Mouse (Mus musculus) forebrain, embryonic 14.5 days (tissue): ENCODE measurements around the gene Gpr27. TPM values are rescaled to one million over a fixed set of nuclear protein-coding genes. Genes with fewer than 3 reads are reported as not detected.

Experiments used
- ATAC-seq: fragments of 200-750 bp; cut with Nextera tagmentation; 2 replicates; pipeline ENCODE4 v1.8.0; 2017; ENCODE audit warnings: mild to moderate bottlenecking, moderate library complexity
- DNase-seq: peaks from one replicate; pipeline ENCODE4 v3.0.0-alpha.2; 2015; ENCODE audit warnings: low spot score
- H3K27ac ChIP-seq: fragments of 300-500 bp; sonication (generic); 2 replicates; pipeline ENCODE4 v1.5.1; 2014; ENCODE audit warnings: low read depth, mild to moderate bottlenecking, control low read depth, low read length, moderate library complexity
- H3K27me3 ChIP-seq: fragments of 300-500 bp; sonication (generic); replicated peaks from 2 replicates; pipeline ENCODE4 v1.6.1; 2014; ENCODE audit warnings: low read length, control low read depth, mixed read lengths; ENCODE audit not compliant: control insufficient read depth, insufficient read depth
- H3K36me3 ChIP-seq: fragments of 300-500 bp; sonication (generic); 2 replicates; pipeline ENCODE4 v1.6.1; 2014; ENCODE audit warnings: low read length, control low read depth; ENCODE audit not compliant: control insufficient read depth, insufficient read depth
- H3K4me1 ChIP-seq: fragments of 300-500 bp; sonication (generic); 2 replicates; pipeline ENCODE4 v1.6.1; 2014; ENCODE audit warnings: antibody characterized with exemption, low read length, control low read depth; ENCODE audit not compliant: control insufficient read depth, insufficient read depth
- H3K4me2 ChIP-seq: fragments of 300-500 bp; sonication (generic); 2 replicates; pipeline ENCODE4 v1.6.1; 2014; ENCODE audit warnings: mild to moderate bottlenecking, control low read depth, low read length
- H3K4me3 ChIP-seq: fragments of 300-500 bp; sonication (generic); 2 replicates; pipeline ENCODE4 v1.5.1; 2014; ENCODE audit warnings: low read depth, low read length, control low read depth
- H3K9ac ChIP-seq: fragments of 300-500 bp; sonication (generic); 2 replicates; pipeline ENCODE4 v1.6.1; 2014; ENCODE audit warnings: mild to moderate bottlenecking, low read length, control low read depth, moderate library complexity
- H3K9me3 ChIP-seq: fragments of 300-500 bp; sonication (generic); replicated peaks from 2 replicates; pipeline ENCODE4 v1.6.1; 2016; ENCODE audit warnings: low read length, control low read depth, mixed read lengths; ENCODE audit not compliant: control insufficient read depth
- WGBS: fragments of 180-500 bp; shearing (Covaris S2); extraction: QIAGEN DNeasy Blood & Tissue Kit; methylation state at CpG from one replicate; pipeline ENCODE4 v1.1.7; 2014; 5-methylcytosine and 5-hydroxymethylcytosine counted together
- polyA plus RNA-seq: library from polyadenylated mRNA; unstranded; fragments of >200 nt; fragmentation: Nextera tagmentation; extraction: Ambion mirVana; gene quantifications from 2 replicates; pipeline ENCODE4 v1.2.1, GENCODE M21; 2014

Gpr27 gene
- polyA plus RNA-seq, 1 experiment from 2014 or later, result 14.7 TPM

DNA sequence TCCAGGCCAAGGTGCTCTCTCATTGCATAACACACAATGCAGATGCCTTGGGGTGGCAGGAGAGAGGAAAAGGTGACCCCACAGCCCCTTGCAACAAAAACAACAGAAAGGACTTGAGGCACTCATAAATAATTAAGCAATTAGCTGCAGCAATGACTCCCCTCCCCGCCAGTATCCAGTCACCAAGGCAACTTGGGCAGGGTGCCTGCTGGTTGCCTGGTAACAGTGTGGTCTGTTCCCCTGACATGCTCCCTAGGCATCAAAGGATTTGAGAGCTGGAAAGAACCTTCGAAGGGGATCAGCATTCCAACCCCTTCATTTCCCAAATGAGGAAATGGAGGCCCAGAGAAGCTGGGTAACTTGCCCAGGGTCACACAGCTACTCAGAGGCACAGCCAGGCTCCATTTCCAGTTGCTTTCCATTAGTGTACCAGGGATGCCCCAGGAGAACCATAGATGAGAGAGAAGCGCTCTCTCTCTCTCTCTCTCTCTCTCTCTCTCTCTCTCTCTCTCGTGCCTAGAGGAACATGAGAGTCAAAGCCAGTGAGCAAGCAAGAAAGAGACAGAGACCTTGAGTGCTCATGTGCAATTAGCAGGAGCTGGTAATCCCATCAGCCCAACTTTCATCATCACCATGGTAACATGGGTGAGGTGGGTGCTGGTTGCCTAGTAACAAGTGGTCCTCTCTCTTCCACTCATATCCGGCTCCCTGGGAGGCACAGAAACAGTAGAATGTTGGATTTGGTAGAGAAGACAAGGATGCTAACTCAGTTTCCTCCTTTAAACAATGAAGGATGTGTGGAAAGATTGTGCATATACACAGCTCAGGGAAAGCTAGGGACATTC lies 22.8 kb upstream of the Gpr27 start:
- Histone ChIP-seq H3K4me3 (0 out of 2 replicates have a peak overlapping the region, but pooled peaks have one; percentile 6), H3K27me3 (no peaks in the 10 kb centered on the region), H3K4me1 (peaks cover 39% of the 10 kb centered on the region), H3K9me3 (no peaks in the 10 kb centered on the region), H3K4me2 (peak overlapping the region; percentile 39), H3K9ac (peak overlapping the region; percentile 26; the same call in 1 of the 2 replicates), H3K36me3 (no peaks in the 10 kb centered on the region), H3K27ac (peak overlapping the region; percentile 84)
- DNase-seq (peak; percentile 97), ATAC-seq (peak; percentile 87)
- WGBS, result 13% methylated on average over 5 of the region's 5 CpGs

- Histone ChIP-seq H3K27me3 (no peaks in the 10 kb centered on the region), H3K4me2 (no peak overlapping the region), H3K36me3 (no peaks in the 10 kb centered on the region), H3K9me3 (no peaks in the 10 kb centered on the region), H3K9ac (no peak overlapping the region), H3K4me3 (no peak overlapping the region), H3K27ac (peak overlapping the region; percentile 84), H3K4me1 (peaks cover 39% of the 10 kb centered on the region)
- 33% methylated on average over 7 of the region's 7 CpGs for WGBS
- ATAC-seq (peak; percentile 35; the same call in 1 of the 2 replicates), DNase-seq (peak; percentile 86)
Observed at GRCm38 (mm10) chr6:99670481-99671119, 21.9 kb upstream of the Gpr27 start.

- H3K36me3 ChIP-seq, result no peaks in the 10 kb centered on the region
Observed at GRCm38 (mm10) chr6:99671768-99672167, 20.7 kb upstream of the Gpr27 start.

GRCm38 (mm10) chr6:99674482-99674881 lies 18.0 kb upstream of the Gpr27 start:
- H3K4me2 ChIP-seq, result no peak overlapping the region
- H3K36me3 ChIP-seq, result no peaks in the 10 kb centered on the region
- H3K4me3 ChIP-seq, result no peak overlapping the region
- H3K27me3 ChIP-seq, result no peaks in the 10 kb centered on the region
- no peak overlapping the region for H3K27ac ChIP-seq
- ATAC-seq (no peak), DNase-seq (peak; percentile 64)
- no peak overlapping the region for H3K9ac ChIP-seq
- WGBS, result 42% methylated on average over 4 of the region's 4 CpGs
- H3K9me3 ChIP-seq, result no peaks in the 10 kb centered on the region
- peaks cover 25% of the 10 kb centered on the region for H3K4me1 ChIP-seq

More at GRCm38 (mm10) chr6:99671768-99672167, 20.7 kb upstream of the Gpr27 start:
- H3K27ac ChIP-seq, result no peak overlapping the region
- ATAC-seq (no peak), DNase-seq (no peak)
- no peak overlapping the region for H3K9ac ChIP-seq
- no peaks in the 10 kb centered on the region for H3K9me3 ChIP-seq
- WGBS, result 52% methylated on average over 3 of the region's 3 CpGs
- H3K4me3 ChIP-seq, result no peak overlapping the region
- H3K27me3 ChIP-seq, result no peaks in the 10 kb centered on the region
- H3K4me1 ChIP-seq, result peaks cover 38% of the 10 kb centered on the region
- H3K4me2 ChIP-seq, result no peak overlapping the region

DNA sequence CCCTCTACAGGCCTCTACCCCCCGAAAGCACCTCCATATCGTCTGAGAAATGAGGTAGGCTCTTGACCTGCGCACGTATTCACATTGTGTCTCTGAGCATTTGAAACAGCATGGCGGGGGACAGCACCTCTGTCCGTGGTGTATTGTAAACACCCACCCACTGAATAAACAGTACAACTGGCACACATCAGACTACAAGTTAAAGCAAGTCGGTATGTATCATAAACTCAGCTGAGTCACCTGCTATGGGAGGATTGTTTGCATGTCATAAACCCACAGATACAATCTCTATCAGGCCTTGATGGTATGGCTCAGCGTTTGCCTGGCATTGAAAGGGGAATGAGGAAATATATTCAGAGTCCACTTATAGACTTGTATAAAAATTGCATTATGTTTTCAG lies 15.2 kb upstream of the Gpr27 start:
- H3K36me3 ChIP-seq, result no peaks in the 10 kb centered on the region
- 93% methylated on average over 8 of the region's 8 CpGs for WGBS
- peaks cover 8% of the 10 kb centered on the region; the same call in 1 of the 2 replicates for H3K4me1 ChIP-seq
- H3K4me2 ChIP-seq, result no peak overlapping the region
- H3K9ac ChIP-seq, result no peak overlapping the region
- H3K27ac ChIP-seq, result no peak overlapping the region
- no peak for ATAC-seq
- no peaks in the 10 kb centered on the region for H3K9me3 ChIP-seq
- no peak for DNase-seq
- no peaks in the 10 kb centered on the region for H3K27me3 ChIP-seq
- H3K4me3 ChIP-seq, result no peak overlapping the region

- DNase-seq (peak; percentile 58), ATAC-seq (peak; percentile 75)
- H3K36me3 ChIP-seq, result no peaks in the 10 kb centered on the region
- H3K4me2 ChIP-seq, result no peak overlapping the region
- no peaks in the 10 kb centered on the region for H3K9me3 ChIP-seq
- peak overlapping the region; percentile 21; the same call in 1 of the 2 replicates for H3K27ac ChIP-seq
- no peak overlapping the region for H3K9ac ChIP-seq
- H3K4me3 ChIP-seq, result no peak overlapping the region
- 47% methylated on average over 11 of the region's 11 CpGs for WGBS
- no peaks in the 10 kb centered on the region for H3K27me3 ChIP-seq
- H3K4me1 ChIP-seq, result peaks cover 8% of the 10 kb centered on the region; the same call in 1 of the 2 replicates
Observed at GRCm38 (mm10) chr6:99678108-99678507, 14.4 kb upstream of the Gpr27 start.

- no peaks in the 10 kb centered on the region for H3K4me1 ChIP-seq
- no peak for DNase-seq
- H3K9me3 ChIP-seq, result peaks cover 4% of the 10 kb centered on the region; the same call in 1 of the 2 replicates
- no peaks in the 10 kb centered on the region for H3K27me3 ChIP-seq
- no peak overlapping the region for H3K4me3 ChIP-seq
- WGBS, result 87% methylated on average over 5 of the region's 5 CpGs
- no peak overlapping the region for H3K4me2 ChIP-seq
- H3K9ac ChIP-seq, result no peak overlapping the region
- no peaks in the 10 kb centered on the region for H3K36me3 ChIP-seq
- H3K27ac ChIP-seq, result no peak overlapping the region
- no peak for ATAC-seq
Observed at GRCm38 (mm10) chr6:99683974-99684373, 8.5 kb upstream of the Gpr27 start.

GRCm38 (mm10) chr6:99684899-99685298 lies 7.6 kb upstream of the Gpr27 start:
- H3K4me3 ChIP-seq, result no peak overlapping the region
- peaks cover 4% of the 10 kb centered on the region; the same call in 1 of the 2 replicates for H3K9me3 ChIP-seq
- no peak overlapping the region for H3K9ac ChIP-seq
- 54% methylated on average over 5 of the region's 5 CpGs for WGBS
- H3K4me2 ChIP-seq, result no peak overlapping the region
- H3K4me1 ChIP-seq, result no peaks in the 10 kb centered on the region
- no peak overlapping the region for H3K27ac ChIP-seq
- ATAC-seq (no peak), DNase-seq (no peak)
- H3K27me3 ChIP-seq, result no peaks in the 10 kb centered on the region
- H3K36me3 ChIP-seq, result no peaks in the 10 kb centered on the region
